Mouse (Mus musculus): Measurements from ENCODE around the gene Magi1. TPM values are rescaled to one million over a fixed set of nuclear protein-coding genes. Genes with fewer than 3 reads are reported as not detected.

The Magi1 gene
- polyA plus RNA-seq, 1 experiment from 2014 or later: 6.8 TPM

DNA sequence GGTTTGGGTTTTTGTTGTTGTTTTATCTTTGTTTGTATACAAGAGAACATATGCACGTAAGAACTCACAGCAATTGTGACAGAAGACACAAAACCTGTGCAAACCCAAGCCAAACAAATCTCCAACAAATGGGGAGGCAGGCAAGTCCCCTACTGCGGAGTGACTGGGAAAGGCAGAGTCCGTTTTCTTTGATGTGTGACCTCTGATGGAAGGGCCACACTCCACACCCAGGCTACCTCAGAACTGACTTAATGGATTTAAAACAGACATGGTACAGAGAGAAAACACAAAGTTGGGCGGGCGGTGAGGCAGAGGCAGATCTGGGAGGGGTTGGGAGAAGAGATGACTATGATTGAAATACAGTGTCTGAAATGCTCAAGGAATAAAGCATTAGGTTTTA lies 390.8 kb downstream of the Magi1 start:
- no peak overlapping the region for H3K4me3 ChIP-seq (ENCODE audit: low read depth, low read length)
- H3K9ac ChIP-seq (ENCODE audit: low read depth, low read length): no peak overlapping the region
- H3K4me1 ChIP-seq (ENCODE audit: control insufficient read depth, insufficient read depth, low read length): no peaks in the 10 kb centered on the region
- no peaks in the 10 kb centered on the region for H3K9me3 ChIP-seq (ENCODE audit: control insufficient read depth, low read length)
- no peaks in the 10 kb centered on the region for H3K36me3 ChIP-seq (ENCODE audit: control insufficient read depth, insufficient read depth, low read length)
- no peak overlapping the region for H3K27ac ChIP-seq (replicated peaks; ENCODE audit: low read depth, low read length)
- no peaks in the 10 kb centered on the region for H3K27me3 ChIP-seq (replicated peaks; ENCODE audit: control insufficient read depth, insufficient read depth, low read length)
- no peak for ATAC-seq (ENCODE audit: low read depth)
- WGBS: 37% methylated on average over 5 of the region's 5 CpGs
- no peak for DNase-seq (ENCODE audit: low spot score)
- no peak overlapping the region for H3K4me2 ChIP-seq (ENCODE audit: low read depth, low read length)

DNA sequence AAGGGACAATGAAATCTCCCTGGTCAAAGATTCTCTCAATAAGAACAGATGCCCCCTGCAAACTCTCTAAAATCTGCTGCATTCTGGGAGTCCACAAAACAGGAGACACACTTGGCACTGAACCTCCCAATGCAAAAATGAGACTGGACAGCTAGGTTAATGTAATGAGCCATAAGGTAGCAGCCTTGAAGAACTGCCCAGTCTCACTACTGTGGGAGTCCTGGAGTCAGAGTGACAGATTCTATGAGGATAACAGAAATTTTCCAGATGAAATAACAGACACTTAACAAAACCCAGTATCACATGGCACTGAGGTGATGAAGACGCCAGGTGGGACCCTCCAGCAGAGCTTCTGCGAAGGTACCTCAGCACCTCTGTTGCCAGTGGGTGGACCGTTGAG lies 393.7 kb downstream of the Magi1 start:
- ATAC-seq (ENCODE audit: low read depth) (no peak), DNase-seq (ENCODE audit: low spot score) (no peak)
- no peak overlapping the region for H3K9ac ChIP-seq (ENCODE audit: low read depth, low read length)
- H3K36me3 ChIP-seq (ENCODE audit: control insufficient read depth, insufficient read depth, low read length): no peaks in the 10 kb centered on the region
- H3K9me3 ChIP-seq (ENCODE audit: control insufficient read depth, low read length): no peaks in the 10 kb centered on the region
- H3K27ac ChIP-seq (replicated peaks; ENCODE audit: low read depth, low read length): no peak overlapping the region
- no peaks in the 10 kb centered on the region for H3K27me3 ChIP-seq (replicated peaks; ENCODE audit: control insufficient read depth, insufficient read depth, low read length)
- H3K4me3 ChIP-seq (ENCODE audit: low read depth, low read length): no peak overlapping the region
- no peaks in the 10 kb centered on the region for H3K4me1 ChIP-seq (ENCODE audit: control insufficient read depth, insufficient read depth, low read length)
- 80% methylated on average over 3 of the region's 3 CpGs for WGBS
- H3K4me2 ChIP-seq (ENCODE audit: low read depth, low read length): no peak overlapping the region

DNA sequence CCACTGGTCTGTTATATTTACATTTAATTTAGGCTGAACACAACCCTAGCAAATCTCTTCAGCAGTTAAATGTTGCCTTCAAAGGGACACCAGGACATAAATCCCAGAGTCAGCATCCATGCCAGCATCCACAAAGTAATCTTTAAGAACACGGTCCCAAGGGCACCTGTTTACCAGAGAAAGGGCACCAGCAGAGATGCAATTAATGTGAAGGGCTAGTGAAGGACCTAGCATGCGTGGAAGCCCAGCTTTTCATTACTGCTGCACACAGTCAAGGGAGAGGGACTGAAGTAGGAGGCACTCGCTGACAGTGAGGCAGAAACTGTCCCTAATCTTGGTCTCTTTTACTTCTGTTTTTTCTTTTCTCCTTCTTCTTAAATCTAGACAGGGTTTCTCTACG lies 406.4 kb downstream of the Magi1 start:
- Histone ChIP-seq H3K36me3 (ENCODE audit: control insufficient read depth, insufficient read depth, low read length) (no peaks in the 10 kb centered on the region), H3K27ac (replicated peaks; ENCODE audit: low read depth, low read length) (no peak overlapping the region), H3K9me3 (ENCODE audit: control insufficient read depth, low read length) (no peaks in the 10 kb centered on the region), H3K9ac (ENCODE audit: low read depth, low read length) (no peak overlapping the region), H3K4me3 (ENCODE audit: low read depth, low read length) (no peak overlapping the region), H3K27me3 (replicated peaks; ENCODE audit: control insufficient read depth, insufficient read depth, low read length) (no peaks in the 10 kb centered on the region), H3K4me1 (ENCODE audit: control insufficient read depth, insufficient read depth, low read length) (no peaks in the 10 kb centered on the region), H3K4me2 (ENCODE audit: low read depth, low read length) (no peak overlapping the region)
- no peak for ATAC-seq (ENCODE audit: low read depth)
- no peak for DNase-seq (ENCODE audit: low spot score)
- WGBS: 69% methylated on average over 4 of the region's 4 CpGs

DNA sequence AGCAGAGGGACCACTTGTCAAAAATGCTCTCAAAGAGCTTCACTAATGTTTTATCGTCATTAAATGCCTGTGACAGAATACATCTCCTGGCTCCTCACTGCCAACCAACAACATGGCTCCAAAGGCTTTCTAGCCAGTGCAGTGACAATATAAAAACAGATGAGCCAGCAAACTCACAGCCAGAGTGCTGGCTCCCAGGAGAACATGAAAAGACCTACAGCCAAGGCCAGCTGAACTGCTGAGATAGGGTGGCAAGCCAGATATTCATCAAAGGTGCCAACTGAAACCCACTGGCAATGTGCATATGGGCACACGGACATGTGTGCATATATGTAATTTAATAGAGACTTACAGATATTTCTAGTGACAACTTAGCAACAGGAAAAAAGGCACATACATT lies 408.8 kb downstream of the Magi1 start:
- DNase-seq (ENCODE audit: low spot score) (no peak), ATAC-seq (ENCODE audit: low read depth) (no peak)
- Histone ChIP-seq H3K4me3 (ENCODE audit: low read depth, low read length) (no peak overlapping the region), H3K4me1 (ENCODE audit: control insufficient read depth, insufficient read depth, low read length) (no peaks in the 10 kb centered on the region), H3K9me3 (ENCODE audit: control insufficient read depth, low read length) (no peaks in the 10 kb centered on the region), H3K27me3 (replicated peaks; ENCODE audit: control insufficient read depth, insufficient read depth, low read length) (no peaks in the 10 kb centered on the region), H3K4me2 (ENCODE audit: low read depth, low read length) (no peak overlapping the region), H3K9ac (ENCODE audit: low read depth, low read length) (no peak overlapping the region), H3K27ac (replicated peaks; ENCODE audit: low read depth, low read length) (no peak overlapping the region), H3K36me3 (ENCODE audit: control insufficient read depth, insufficient read depth, low read length) (no peaks in the 10 kb centered on the region)
- WGBS: 87% methylated on average over 2 of the region's 2 CpGs

DNA sequence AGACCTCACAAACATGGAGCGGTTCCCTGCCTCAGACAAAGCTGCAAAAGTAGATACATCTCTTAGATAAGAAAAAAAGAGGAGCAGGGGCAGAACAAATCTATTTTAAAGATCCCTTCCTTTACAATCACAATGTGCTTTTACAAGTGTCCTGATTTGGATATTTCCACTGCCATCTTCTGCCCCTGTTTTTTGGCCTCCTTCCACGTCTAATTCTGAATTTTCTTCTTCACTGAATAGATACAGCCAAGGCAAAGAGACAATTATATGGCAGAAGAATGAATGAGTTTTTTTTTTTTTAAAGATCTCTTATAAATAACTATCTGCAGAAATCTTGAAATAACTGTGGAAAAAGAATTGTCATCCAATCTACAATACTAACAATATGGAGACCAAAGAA lies 409.3 kb downstream of the Magi1 start:
- no peak overlapping the region for H3K4me2 ChIP-seq (ENCODE audit: low read depth, low read length)
- WGBS: 85% methylated on average over 2 of the region's 2 CpGs
- H3K36me3 ChIP-seq (ENCODE audit: control insufficient read depth, insufficient read depth, low read length): no peaks in the 10 kb centered on the region
- no peak overlapping the region for H3K4me3 ChIP-seq (ENCODE audit: low read depth, low read length)
- H3K4me1 ChIP-seq (ENCODE audit: control insufficient read depth, insufficient read depth, low read length): no peaks in the 10 kb centered on the region
- no peaks in the 10 kb centered on the region for H3K27me3 ChIP-seq (replicated peaks; ENCODE audit: control insufficient read depth, insufficient read depth, low read length)
- no peak overlapping the region for H3K27ac ChIP-seq (replicated peaks; ENCODE audit: low read depth, low read length)
- no peak overlapping the region for H3K9ac ChIP-seq (ENCODE audit: low read depth, low read length)
- DNase-seq (ENCODE audit: low spot score) (no peak), ATAC-seq (ENCODE audit: low read depth) (no peak)
- H3K9me3 ChIP-seq (ENCODE audit: control insufficient read depth, low read length): no peaks in the 10 kb centered on the region

DNA sequence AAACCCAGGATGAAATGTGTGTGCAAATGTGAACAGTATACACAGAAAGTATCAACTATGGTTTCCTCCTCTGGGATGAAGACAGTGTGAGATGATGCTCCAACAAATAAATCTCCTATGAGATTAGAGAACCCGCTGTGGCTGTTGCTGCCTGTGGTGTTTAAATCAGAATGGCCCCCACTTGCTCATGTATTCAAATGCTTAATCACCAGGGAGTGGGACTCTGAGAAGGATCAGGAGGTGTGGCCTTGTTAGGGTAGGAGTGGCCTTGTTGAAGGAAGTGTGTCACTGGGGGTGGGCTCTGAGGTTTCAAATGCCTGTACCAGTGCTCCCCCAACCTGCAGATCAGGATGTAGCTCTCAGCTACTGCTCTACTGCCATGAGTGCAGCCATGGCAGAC lies 410.2 kb downstream of the Magi1 start:
- Histone ChIP-seq H3K27me3 (replicated peaks; ENCODE audit: control insufficient read depth, insufficient read depth, low read length) (no peaks in the 10 kb centered on the region), H3K9me3 (ENCODE audit: control insufficient read depth, low read length) (no peaks in the 10 kb centered on the region), H3K4me1 (ENCODE audit: control insufficient read depth, insufficient read depth, low read length) (no peaks in the 10 kb centered on the region), H3K9ac (ENCODE audit: low read depth, low read length) (no peak overlapping the region), H3K27ac (replicated peaks; ENCODE audit: low read depth, low read length) (no peak overlapping the region), H3K4me3 (ENCODE audit: low read depth, low read length) (no peak overlapping the region), H3K36me3 (ENCODE audit: control insufficient read depth, insufficient read depth, low read length) (no peaks in the 10 kb centered on the region), H3K4me2 (ENCODE audit: low read depth, low read length) (no peak overlapping the region)
- 67% methylated on average over 1 of the region's 1 CpGs for WGBS
- DNase-seq (ENCODE audit: low spot score) (no peak), ATAC-seq (ENCODE audit: low read depth) (no peak)

DNA sequence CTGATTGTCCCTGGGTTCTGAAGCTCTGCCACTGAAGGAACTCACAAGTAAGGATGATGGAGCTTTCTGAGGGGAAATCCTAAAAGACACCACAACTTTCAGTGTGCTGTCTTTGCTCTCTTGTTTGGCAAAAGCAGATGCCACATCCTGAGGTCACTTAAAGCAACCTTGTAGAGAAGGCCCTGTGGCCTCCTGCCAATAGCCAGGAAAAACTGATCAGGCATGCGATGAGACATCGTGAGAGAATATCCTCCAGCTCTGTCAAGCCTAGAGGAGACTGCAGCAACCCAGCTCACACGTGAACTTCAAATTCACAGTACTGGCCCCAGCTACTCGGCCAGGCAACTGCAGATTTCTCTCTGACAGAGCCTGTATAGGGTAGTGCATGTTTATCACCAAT lies 412.2 kb downstream of the Magi1 start:
- Histone ChIP-seq H3K4me1 (ENCODE audit: control insufficient read depth, insufficient read depth, low read length) (no peaks in the 10 kb centered on the region), H3K9me3 (ENCODE audit: control insufficient read depth, low read length) (no peaks in the 10 kb centered on the region), H3K27ac (replicated peaks; ENCODE audit: low read depth, low read length) (no peak overlapping the region), H3K4me2 (ENCODE audit: low read depth, low read length) (no peak overlapping the region), H3K36me3 (ENCODE audit: control insufficient read depth, insufficient read depth, low read length) (no peaks in the 10 kb centered on the region), H3K27me3 (replicated peaks; ENCODE audit: control insufficient read depth, insufficient read depth, low read length) (no peaks in the 10 kb centered on the region), H3K9ac (ENCODE audit: low read depth, low read length) (no peak overlapping the region), H3K4me3 (ENCODE audit: low read depth, low read length) (no peak overlapping the region)
- WGBS: 79% methylated on average over 4 of the region's 4 CpGs
- DNase-seq (ENCODE audit: low spot score) (no peak), ATAC-seq (ENCODE audit: low read depth) (no peak)

DNA sequence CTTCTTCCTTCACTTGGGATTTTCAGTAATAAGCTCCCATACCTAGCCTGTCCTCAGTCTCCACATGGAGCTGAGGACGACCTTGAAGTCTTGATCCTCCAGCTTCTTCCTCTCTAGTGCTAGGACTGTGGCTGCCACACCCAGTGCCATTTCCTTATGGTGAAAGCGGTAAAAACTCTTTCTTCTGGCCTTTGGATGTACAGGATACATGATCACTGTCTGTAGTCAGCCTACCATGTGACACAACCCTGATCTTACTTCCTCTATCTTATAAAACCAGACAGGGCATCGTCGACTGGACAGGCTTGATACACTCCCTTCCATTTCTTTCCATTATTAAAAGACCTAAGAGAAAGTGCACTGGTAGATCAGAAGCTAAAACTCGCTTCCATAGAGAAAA lies 413.7 kb downstream of the Magi1 start:
- H3K4me3 ChIP-seq (ENCODE audit: low read depth, low read length): no peak overlapping the region
- no peaks in the 10 kb centered on the region for H3K36me3 ChIP-seq (ENCODE audit: control insufficient read depth, insufficient read depth, low read length)
- no peaks in the 10 kb centered on the region for H3K27me3 ChIP-seq (replicated peaks; ENCODE audit: control insufficient read depth, insufficient read depth, low read length)
- no peak overlapping the region for H3K27ac ChIP-seq (replicated peaks; ENCODE audit: low read depth, low read length)
- no peak overlapping the region for H3K9ac ChIP-seq (ENCODE audit: low read depth, low read length)
- H3K4me2 ChIP-seq (ENCODE audit: low read depth, low read length): no peak overlapping the region
- DNase-seq (ENCODE audit: low spot score) (no peak), ATAC-seq (ENCODE audit: low read depth) (no peak)
- peaks cover 4% of the 10 kb centered on the region; the same call in 1 of the 2 replicates for H3K4me1 ChIP-seq (ENCODE audit: control insufficient read depth, insufficient read depth, low read length)
- H3K9me3 ChIP-seq (ENCODE audit: control insufficient read depth, low read length): no peaks in the 10 kb centered on the region
- 62% methylated on average over 5 of the region's 5 CpGs for WGBS

DNA sequence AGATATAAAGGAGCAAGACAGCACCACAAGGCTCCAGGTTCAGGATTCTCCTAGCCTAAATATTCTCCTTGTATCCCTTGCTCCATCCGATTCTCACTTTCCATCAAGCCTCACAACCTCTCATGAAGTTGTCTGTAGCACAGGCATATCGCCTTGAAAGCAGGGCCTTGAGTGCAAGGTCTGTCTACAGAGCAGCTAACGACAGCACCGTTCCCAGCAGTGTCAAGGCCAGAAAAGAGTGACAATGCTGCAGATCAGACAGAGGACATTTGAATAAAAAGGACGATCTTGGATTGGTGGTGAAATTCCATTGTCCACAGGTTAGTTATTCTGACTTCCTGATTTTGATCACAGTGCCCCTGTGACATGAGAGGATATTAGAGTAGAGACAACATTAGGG lies 421.5 kb downstream of the Magi1 start:
- DNase-seq (ENCODE audit: low spot score) (no peak), ATAC-seq (ENCODE audit: low read depth) (no peak)
- Histone ChIP-seq H3K4me2 (ENCODE audit: low read depth, low read length) (no peak overlapping the region), H3K36me3 (ENCODE audit: control insufficient read depth, insufficient read depth, low read length) (no peaks in the 10 kb centered on the region), H3K4me3 (ENCODE audit: low read depth, low read length) (no peak overlapping the region), H3K4me1 (ENCODE audit: control insufficient read depth, insufficient read depth, low read length) (peaks cover 4% of the 10 kb centered on the region; the same call in 1 of the 2 replicates), H3K9me3 (ENCODE audit: control insufficient read depth, low read length) (no peaks in the 10 kb centered on the region), H3K27ac (replicated peaks; ENCODE audit: low read depth, low read length) (no peak overlapping the region), H3K27me3 (replicated peaks; ENCODE audit: control insufficient read depth, insufficient read depth, low read length) (no peaks in the 10 kb centered on the region), H3K9ac (ENCODE audit: low read depth, low read length) (no peak overlapping the region)
- 94% methylated on average over 5 of the region's 5 CpGs for WGBS
